Mouse (Mus musculus): ENCODE measurements around the gene Myo16.

DNA sequence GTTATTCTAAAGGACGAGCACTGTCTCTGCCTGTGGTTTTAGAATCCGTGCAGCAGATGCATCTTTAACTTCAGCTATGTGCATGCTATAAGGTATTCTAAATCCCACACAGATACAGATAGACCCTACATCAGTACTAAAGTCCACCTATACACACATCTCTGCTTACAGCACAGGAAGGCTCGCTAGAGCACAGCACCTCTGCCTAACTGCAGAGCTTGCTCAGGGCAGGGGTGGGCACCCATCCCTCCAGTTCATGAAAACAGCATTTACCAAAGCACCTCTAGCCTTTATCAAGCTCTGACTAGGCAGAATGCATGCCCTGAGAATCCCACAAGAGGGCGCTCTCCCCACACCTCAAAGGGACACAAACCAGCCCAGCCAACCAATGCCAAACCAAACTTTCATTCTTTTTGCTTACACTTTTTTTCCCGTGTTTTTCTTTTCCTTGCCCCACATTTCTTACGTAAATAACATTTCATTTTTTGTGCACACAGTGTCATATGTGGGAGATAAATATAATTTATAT, 261.0 kb downstream of the Myo16 start:
- no peak for TF ChIP-seq POLR2A (IDR thresholded peaks at IDR 0.05; ENCODE audit: insufficient read depth, low read depth, low read length)
- peak; percentile 89 for TF ChIP-seq CTCF (IDR thresholded peaks at IDR 0.05; ENCODE audit: insufficient read depth, low read depth, low read length)
